9 mouse cellular contexts compared by ENCODE assay signal in genomic region chr6:23821819-23822218, GRCm38 (mm10).
"Had no signal": no experiment of that assay in that cellular context is flagged by ENCODE, and none has a peak within 500 bp of the region (broad histone marks: within the 10 kb centered on the region; RNA-seq: fewer than 3 reads in every experiment).

No protein-coding gene starts in this region.

- ATAC-seq: liver, embryonic 12.5 days; midbrain, embryonic 15.5 days had no signal

- DNase-seq: kidney, postnatal 25 days; layer of hippocampus, adult 9-11 months; lung, adult 2 months; retina, postnatal 1 day; right cerebral cortex, postnatal 25 days; spleen, adult 18-20 months; thymus, postnatal 36 days had no signal
